Mouse (Mus musculus) liver, adult 10 weeks (tissue): Measurements from ENCODE around the gene Fbln7. TPM values are rescaled to one million over a fixed set of nuclear protein-coding genes. Genes with fewer than 3 reads are reported as not detected.

ENCODE experiments used
- polyA plus RNA-seq: library from polyadenylated mRNA; stranded (reverse); fragments of 350-450 nt; fragmentation: Illumina TruSeq; extraction: RNeasy Lipid Tissue Mini Kit (QIAGEN cat#74804); gene quantifications from one replicate; pipeline ENCODE4 v1.2.3, GENCODE M21; 2014; ENCODE audit warnings: low read depth, low replicate concordance

The Fbln7 gene
- polyA plus RNA-seq: 0.29 TPM

GRCm38 (mm10) chr2:128862636-128863035 lies at the start of gene Fbln7:
Gene Fbln7, plus strand, starts transcription at chr2:128862981.

GRCm38 (mm10) chr2:128817786-128818681 lies 44.7 kb upstream of the Fbln7 start, which contains the start of gene Tmem87b:
Gene Tmem87b, plus strand, starts transcription at chr2:128818118.

GRCm38 (mm10) chr2:128943538-128944528 lies 81.1 kb downstream of the Fbln7 start, which contains the start of gene Zc3h8:
Gene Zc3h8, minus strand, starts transcription at chr2:128944077.

Other genes with a start within 250 kb of the Fbln7 start
- gene Anapc1, start 175.6 kb upstream of the Fbln7 start, polyA plus RNA-seq: 23.9 TPM
- 19.6 TPM for gene Mertk, start 164.0 kb upstream of the Fbln7 start, polyA plus RNA-seq
- 22.0 TPM for gene Tmem87b, start 44.9 kb upstream of the Fbln7 start, polyA plus RNA-seq
- gene Zc3h8, start 81.1 kb downstream of the Fbln7 start, polyA plus RNA-seq: 4.0 TPM
- gene Zc3h6, start 104.4 kb downstream of the Fbln7 start, polyA plus RNA-seq: 3.1 TPM
- 8.3 TPM for gene Gm10762, start 104.7 kb downstream of the Fbln7 start, polyA plus RNA-seq
- gene Vinac1, start 185.2 kb downstream of the Fbln7 start, polyA plus RNA-seq: not detected
- gene Ttl, start 203.0 kb downstream of the Fbln7 start, polyA plus RNA-seq: 2.0 TPM
- gene Polr1b, start 238.0 kb downstream of the Fbln7 start, polyA plus RNA-seq: 2.2 TPM